Mouse (Mus musculus) adrenal gland, adult 10 weeks (tissue): ENCODE results near the gene Tmem131. TPM values are rescaled to one million over a fixed set of nuclear protein-coding genes. Genes with fewer than 3 reads are reported as not detected.

Experiments used
- polyA plus RNA-seq: library from polyadenylated mRNA; stranded (reverse); fragments of 350-450 nt; fragmentation: Illumina TruSeq; extraction: RNeasy Lipid Tissue Mini Kit (QIAGEN cat#74804); gene quantifications from one replicate; pipeline ENCODE4 v1.2.3, GENCODE M21; 2014; ENCODE audit warnings: low read depth, low replicate concordance

The Tmem131 gene
- polyA plus RNA-seq = 53.2 TPM

GRCm38 (mm10) chr1:36943653-36944052 is at the start of gene Tmem131:
Gene Tmem131, minus strand, starts transcription at chr1:36943666.

GRCm38 (mm10) chr1:36761568-36761967 is 181.9 kb downstream of the Tmem131 start, which contains the start of gene Zap70:
Gene Zap70, plus strand, starts transcription at chr1:36761798.

Other genes with a start within 250 kb of the Tmem131 start
- gene 4933424G06Rik, start 233.5 kb downstream of the Tmem131 start, polyA plus RNA-seq = not detected
- gene Actr1b, start 229.2 kb downstream of the Tmem131 start, polyA plus RNA-seq = 22.0 TPM
- gene Zap70, start 181.9 kb downstream of the Tmem131 start, polyA plus RNA-seq = not detected
- 0.70 TPM for gene Vwa3b, start 82.9 kb upstream of the Tmem131 start, polyA plus RNA-seq